Mouse (Mus musculus) liver, embryonic 12.5 days (tissue): ENCODE results near the gene Spocd1. TPM values are rescaled to one million over a fixed set of nuclear protein-coding genes. Genes with fewer than 3 reads are reported as not detected.

ENCODE experiments used
- ATAC-seq: fragments of 200-750 bp; cut with Nextera tagmentation; 2 replicates; pipeline ENCODE4 v1.8.0; 2017; ENCODE audit warnings: moderate number of reproducible peaks, mild to moderate bottlenecking, moderate library complexity
- H3K27ac ChIP-seq: fragments of 300-500 bp; sonication (generic); 2 replicates; pipeline ENCODE4 v1.5.1; 2016; ENCODE audit warnings: mild to moderate bottlenecking
- H3K27me3 ChIP-seq: fragments of 300-500 bp; sonication (generic); replicated peaks from 2 replicates; pipeline ENCODE4 v1.6.1; 2016; ENCODE audit warnings: mild to moderate bottlenecking, moderate library complexity
- H3K36me3 ChIP-seq: fragments of 300-500 bp; sonication (generic); 2 replicates; pipeline ENCODE4 v1.6.1; 2016; ENCODE audit warnings: mild to moderate bottlenecking, moderate library complexity
- H3K4me1 ChIP-seq: fragments of 300-500 bp; sonication (generic); 2 replicates; pipeline ENCODE4 v1.6.1; 2016
- H3K4me2 ChIP-seq: fragments of 300-500 bp; sonication (generic); 2 replicates; pipeline ENCODE4 v1.6.1; 2016; ENCODE audit warnings: mild to moderate bottlenecking, moderate library complexity
- H3K4me3 ChIP-seq: fragments of 300-500 bp; sonication (generic); 2 replicates; pipeline ENCODE4 v1.5.1; 2016; ENCODE audit warnings: mild to moderate bottlenecking, moderate library complexity
- H3K9ac ChIP-seq: fragments of 300-500 bp; sonication (generic); 2 replicates; pipeline ENCODE4 v1.6.1; 2016; ENCODE audit warnings: mild to moderate bottlenecking, moderate library complexity
- H3K9me3 ChIP-seq: fragments of 300-500 bp; sonication (generic); replicated peaks from 2 replicates; pipeline ENCODE4 v1.6.1; 2016; ENCODE audit warnings: mild to moderate bottlenecking, moderate library complexity
- WGBS: fragments of 180-500 bp; shearing (Covaris S2); methylation state at CpG from one replicate; pipeline ENCODE4 v1.1.7; 2016; ENCODE audit not compliant: insufficient replicate concordance; 5-methylcytosine and 5-hydroxymethylcytosine counted together
- polyA plus RNA-seq: library from polyadenylated mRNA; unstranded; fragments of >200 nt; fragmentation: Nextera tagmentation; extraction: Ambion mirVana; gene quantifications from 2 replicates; pipeline ENCODE4 v1.2.1, GENCODE M21; 2016

Spocd1 gene
- polyA plus RNA-seq, 1 experiment from 2014 or later: 0.04 TPM

DNA sequence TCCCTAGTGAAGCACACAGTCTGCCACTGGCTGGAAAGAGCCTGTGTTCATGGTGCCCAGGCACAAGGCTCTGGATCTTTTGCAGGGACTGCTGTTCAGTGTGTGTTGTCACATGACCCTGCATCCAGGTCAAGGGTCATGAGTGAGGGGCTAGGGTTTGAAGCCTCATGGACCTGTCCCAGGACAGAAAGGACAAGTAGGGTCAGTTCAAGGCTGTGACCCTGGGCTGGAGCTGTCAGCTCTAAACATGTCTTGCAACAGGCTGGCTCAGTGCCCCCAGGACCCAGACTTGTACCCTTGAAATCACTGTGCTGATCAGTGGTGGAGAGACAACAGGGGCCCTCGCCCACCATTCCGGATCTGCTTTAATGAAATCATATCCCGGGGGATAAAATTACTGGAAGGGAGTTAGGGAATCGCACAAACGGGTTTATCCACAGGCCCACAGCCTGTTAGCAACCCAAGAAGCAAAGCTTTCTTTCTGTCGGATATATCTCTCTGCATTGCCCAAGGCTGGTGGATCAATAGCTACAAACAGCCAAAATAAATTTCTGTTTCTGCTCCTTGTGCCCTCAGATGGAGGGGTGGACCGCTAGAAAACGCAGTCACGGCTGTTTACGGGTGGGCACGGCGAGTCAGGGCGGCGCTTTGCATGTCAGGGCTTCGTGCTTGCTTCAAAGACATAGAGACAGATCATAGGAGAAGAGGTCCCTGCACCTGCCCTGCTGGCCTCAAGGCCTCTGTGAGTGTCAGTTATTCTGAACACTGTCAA, 8.3 kb upstream of the Spocd1 start:
- Histone ChIP-seq H3K36me3 (no peaks in the 10 kb centered on the region), H3K4me3 (no peak overlapping the region), H3K4me2 (no peak overlapping the region), H3K4me1 (peaks cover 22% of the 10 kb centered on the region), H3K9ac (no peak overlapping the region), H3K9me3 (no peaks in the 10 kb centered on the region), H3K27me3 (peaks cover 5% of the 10 kb centered on the region; the same call in 1 of the 2 replicates), H3K27ac (no peak overlapping the region)
- ATAC-seq: no peak
- 81% methylated on average over 15 of the region's 15 CpGs for WGBS

GRCm38 (mm10) chr4:129921314-129921587, 7.8 kb upstream of the Spocd1 start:
- Histone ChIP-seq H3K9ac (no peak overlapping the region), H3K4me2 (no peak overlapping the region), H3K4me1 (peaks cover 19% of the 10 kb centered on the region), H3K4me3 (no peak overlapping the region), H3K9me3 (no peaks in the 10 kb centered on the region), H3K36me3 (no peaks in the 10 kb centered on the region), H3K27me3 (peaks cover 5% of the 10 kb centered on the region; the same call in 1 of the 2 replicates), H3K27ac (no peak overlapping the region)
- 72% methylated on average over 3 of the region's 3 CpGs for WGBS
- ATAC-seq: no peak

DNA sequence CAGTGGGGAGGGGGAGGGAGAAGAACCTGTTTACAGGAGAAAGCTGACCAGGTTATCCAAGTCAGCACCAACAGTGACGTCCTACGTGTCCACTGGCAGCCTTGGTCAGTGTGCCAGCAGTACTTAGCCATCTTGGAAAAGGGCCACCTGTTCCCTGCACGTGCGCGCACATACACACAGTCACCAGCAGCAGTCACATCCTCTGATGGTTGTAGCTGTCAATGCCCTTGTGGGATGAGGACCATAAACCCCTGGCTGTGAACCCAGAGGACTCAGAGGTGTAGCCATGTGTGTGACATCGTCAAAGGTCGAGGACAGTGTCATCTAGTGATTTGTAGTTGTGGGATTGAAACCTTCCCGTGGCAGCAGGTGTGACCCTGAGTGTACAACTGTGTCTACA, 4.9 kb upstream of the Spocd1 start:
- Histone ChIP-seq H3K27ac (no peak overlapping the region), H3K4me2 (no peak overlapping the region), H3K9ac (no peak overlapping the region), H3K9me3 (no peaks in the 10 kb centered on the region), H3K27me3 (peaks cover 5% of the 10 kb centered on the region; the same call in 1 of the 2 replicates), H3K36me3 (no peaks in the 10 kb centered on the region), H3K4me1 (peaks cover 29% of the 10 kb centered on the region), H3K4me3 (no peak overlapping the region)
- peak; percentile 35; the same call in 1 of the 2 replicates for ATAC-seq
- WGBS: 65% methylated on average over 8 of the region's 8 CpGs

- Histone ChIP-seq H3K4me2 (no peak overlapping the region), H3K4me1 (peaks cover 29% of the 10 kb centered on the region), H3K9ac (no peak overlapping the region), H3K27ac (no peak overlapping the region), H3K9me3 (no peaks in the 10 kb centered on the region), H3K4me3 (no peak overlapping the region), H3K27me3 (peaks cover 5% of the 10 kb centered on the region; the same call in 1 of the 2 replicates), H3K36me3 (no peaks in the 10 kb centered on the region)
- WGBS: 30% methylated on average over 6 of the region's 6 CpGs
- ATAC-seq: no peak
Measured at GRCm38 (mm10) chr4:129924694-129925093, 4.4 kb upstream of the Spocd1 start.

- Histone ChIP-seq H3K27ac (no peak overlapping the region), H3K9ac (no peak overlapping the region), H3K4me2 (peak overlapping the region; percentile 19), H3K4me1 (peaks cover 17% of the 10 kb centered on the region), H3K27me3 (no peaks in the 10 kb centered on the region), H3K36me3 (no peaks in the 10 kb centered on the region), H3K9me3 (no peaks in the 10 kb centered on the region), H3K4me3 (no peak overlapping the region)
- ATAC-seq: no peak
- 4% methylated on average over 8 of the region's 8 CpGs for WGBS
Measured at GRCm38 (mm10) chr4:129926544-129926943, 2.5 kb upstream of the Spocd1 start.

DNA sequence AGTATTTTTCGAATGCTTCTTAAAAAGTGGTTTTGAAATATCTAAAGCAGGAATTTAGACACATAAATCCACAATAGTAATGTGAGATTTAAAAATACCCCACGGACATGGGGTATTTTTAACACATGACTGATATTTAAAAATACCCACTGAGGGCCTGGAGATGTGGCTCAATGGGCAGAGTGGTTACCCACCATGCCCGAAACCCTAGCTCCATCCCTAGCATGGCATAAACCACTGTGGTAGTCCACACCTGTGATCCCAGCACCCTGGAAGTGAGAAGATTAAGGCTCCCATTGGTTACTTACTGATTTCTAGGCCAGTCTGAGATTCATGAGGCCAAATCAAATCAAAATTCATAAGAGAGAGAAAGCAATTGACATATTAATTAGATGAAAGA, 2.0 kb upstream of the Spocd1 start:
- no peak for ATAC-seq
- no peak overlapping the region for H3K4me3 ChIP-seq
- peaks cover 14% of the 10 kb centered on the region for H3K4me1 ChIP-seq
- H3K27ac ChIP-seq: no peak overlapping the region
- no peaks in the 10 kb centered on the region for H3K27me3 ChIP-seq
- H3K36me3 ChIP-seq: no peaks in the 10 kb centered on the region
- H3K9ac ChIP-seq: no peak overlapping the region
- WGBS: 55% methylated on average over 3 of the region's 3 CpGs
- H3K4me2 ChIP-seq: no peak overlapping the region
- H3K9me3 ChIP-seq: no peaks in the 10 kb centered on the region; the same call in 1 of the 2 replicates

- Histone ChIP-seq H3K9me3 (no peaks in the 10 kb centered on the region; the same call in 1 of the 2 replicates), H3K9ac (no peak overlapping the region), H3K27me3 (no peaks in the 10 kb centered on the region), H3K27ac (no peak overlapping the region), H3K4me2 (peak overlapping the region; percentile 51), H3K4me1 (peaks cover 14% of the 10 kb centered on the region), H3K36me3 (no peaks in the 10 kb centered on the region), H3K4me3 (no peak overlapping the region)
- peak; percentile 40; the same call in 1 of the 2 replicates for ATAC-seq
- 2% methylated on average over 19 of the region's 19 CpGs for WGBS
Measured at GRCm38 (mm10) chr4:129928124-129928751, 811 bp upstream of the Spocd1 start.

DNA sequence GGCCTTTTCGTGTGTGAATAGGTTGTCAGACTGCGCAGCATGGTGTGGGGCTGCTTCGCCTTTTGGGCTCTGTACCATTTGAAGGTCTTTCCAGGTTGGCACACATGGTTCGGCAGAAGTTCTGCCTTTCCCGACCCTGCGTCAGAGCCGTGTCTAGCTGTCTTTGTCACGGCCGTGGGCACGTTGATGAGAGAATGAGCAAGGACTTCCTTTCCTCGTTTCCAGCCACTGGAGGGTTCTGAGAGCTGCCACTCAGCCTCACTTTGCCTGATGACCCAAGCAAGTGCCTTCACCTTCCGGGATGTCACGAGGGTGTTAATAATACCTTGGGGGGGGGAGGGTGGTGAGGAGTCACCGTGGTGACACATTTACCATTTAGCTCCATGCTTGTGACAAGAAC, 4.6 kb downstream of the Spocd1 start:
- peaks cover under 1% of the 10 kb centered on the region; the same call in 1 of the 2 replicates for H3K4me1 ChIP-seq
- no peaks in the 10 kb centered on the region; the same call in 1 of the 2 replicates for H3K9me3 ChIP-seq
- ATAC-seq: no peak
- no peaks in the 10 kb centered on the region for H3K36me3 ChIP-seq
- 57% methylated on average over 14 of the region's 14 CpGs for WGBS
- no peak overlapping the region for H3K27ac ChIP-seq
- H3K4me3 ChIP-seq: no peak overlapping the region
- peaks cover 5% of the 10 kb centered on the region; the same call in 1 of the 2 replicates for H3K27me3 ChIP-seq
- H3K9ac ChIP-seq: no peak overlapping the region
- H3K4me2 ChIP-seq: no peak overlapping the region

DNA sequence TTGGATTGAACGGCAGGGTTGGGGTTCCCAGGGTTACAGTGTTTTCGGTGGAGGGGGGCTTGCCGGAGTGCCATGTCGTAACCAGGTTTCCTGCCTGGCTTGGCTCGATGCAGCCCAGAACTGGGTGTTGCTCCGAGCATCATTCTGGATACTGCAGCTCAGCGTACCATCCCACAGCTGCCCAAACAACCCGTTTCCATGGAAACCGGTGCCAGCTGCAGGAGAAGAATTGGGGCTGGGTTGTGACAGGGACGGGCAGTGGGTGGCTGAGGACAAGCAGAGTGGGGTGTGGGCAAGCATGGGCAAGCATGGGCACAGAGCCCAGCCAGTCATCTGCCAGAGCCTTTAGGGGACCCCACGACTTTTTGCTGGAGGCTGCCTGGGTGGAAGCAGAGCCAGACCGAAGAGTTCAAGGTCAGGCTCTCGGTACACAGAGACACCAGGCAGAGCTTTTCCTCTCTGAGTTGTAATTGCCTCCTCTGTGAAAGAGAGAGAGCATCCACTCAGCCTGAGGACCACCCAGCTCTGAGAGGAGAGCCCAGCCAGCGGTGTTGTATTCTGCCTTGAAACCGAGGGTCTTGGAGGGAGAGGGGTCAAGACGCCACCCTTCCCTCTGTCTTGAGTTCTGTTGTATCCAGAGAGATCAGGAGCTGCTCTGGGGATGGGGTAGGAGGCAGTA, 5.3 kb downstream of the Spocd1 start:
- WGBS: 62% methylated on average over 16 of the region's 16 CpGs
- no peaks in the 10 kb centered on the region for H3K4me1 ChIP-seq

GRCm38 (mm10) chr4:129951359-129951821, 22.3 kb downstream of the Spocd1 start:
- Histone ChIP-seq H3K4me2 (no peak overlapping the region), H3K27me3 (peaks cover 45% of the 10 kb centered on the region), H3K36me3 (no peaks in the 10 kb centered on the region), H3K9me3 (no peaks in the 10 kb centered on the region), H3K9ac (no peak overlapping the region), H3K27ac (no peak overlapping the region), H3K4me1 (no peaks in the 10 kb centered on the region), H3K4me3 (no peak overlapping the region)
- 68% methylated on average over 6 of the region's 6 CpGs for WGBS
- no peak for ATAC-seq

More for the DNA sequence above, 5.3 kb downstream of the Spocd1 start:
- Histone ChIP-seq H3K4me2 (no peak overlapping the region), H3K4me3 (no peak overlapping the region), H3K27ac (no peak overlapping the region), H3K9ac (no peak overlapping the region), H3K36me3 (no peaks in the 10 kb centered on the region), H3K27me3 (peaks cover 6% of the 10 kb centered on the region; the same call in 1 of the 2 replicates), H3K9me3 (no peaks in the 10 kb centered on the region; the same call in 1 of the 2 replicates)
- no peak for ATAC-seq

- Histone ChIP-seq H3K27ac (no peak overlapping the region), H3K4me3 (no peak overlapping the region), H3K4me1 (no peaks in the 10 kb centered on the region), H3K9ac (no peak overlapping the region), H3K9me3 (no peaks in the 10 kb centered on the region), H3K36me3 (no peaks in the 10 kb centered on the region), H3K4me2 (no peak overlapping the region), H3K27me3 (peaks cover 49% of the 10 kb centered on the region)
- ATAC-seq: no peak
- 47% methylated on average over 5 of the region's 5 CpGs for WGBS
Measured at GRCm38 (mm10) chr4:129952241-129952810, 23.3 kb downstream of the Spocd1 start.

GRCm38 (mm10) chr4:129954527-129954926, 25.5 kb downstream of the Spocd1 start:
- no peak overlapping the region for H3K27ac ChIP-seq
- ATAC-seq: no peak
- WGBS: 48% methylated on average over 2 of the region's 2 CpGs
- no peaks in the 10 kb centered on the region for H3K36me3 ChIP-seq
- no peak overlapping the region for H3K4me2 ChIP-seq
- H3K9ac ChIP-seq: no peak overlapping the region
- no peak overlapping the region for H3K4me3 ChIP-seq
- H3K9me3 ChIP-seq: no peaks in the 10 kb centered on the region
- peaks cover 46% of the 10 kb centered on the region for H3K27me3 ChIP-seq
- peaks cover 2% of the 10 kb centered on the region for H3K4me1 ChIP-seq
